Mouse (Mus musculus) frontal cortex, adult (tissue): ENCODE data around the gene Cbx2.

ENCODE experiments used
- ATAC-seq: cut with Nextera tagmentation; 2 replicates; pipeline ENCODE4 v1.9.2; 2017; ENCODE audit warnings: mild to moderate bottlenecking, moderate library complexity, mixed read lengths; ENCODE audit not compliant: low TSS enrichment

Cbx2 gene

DNA sequence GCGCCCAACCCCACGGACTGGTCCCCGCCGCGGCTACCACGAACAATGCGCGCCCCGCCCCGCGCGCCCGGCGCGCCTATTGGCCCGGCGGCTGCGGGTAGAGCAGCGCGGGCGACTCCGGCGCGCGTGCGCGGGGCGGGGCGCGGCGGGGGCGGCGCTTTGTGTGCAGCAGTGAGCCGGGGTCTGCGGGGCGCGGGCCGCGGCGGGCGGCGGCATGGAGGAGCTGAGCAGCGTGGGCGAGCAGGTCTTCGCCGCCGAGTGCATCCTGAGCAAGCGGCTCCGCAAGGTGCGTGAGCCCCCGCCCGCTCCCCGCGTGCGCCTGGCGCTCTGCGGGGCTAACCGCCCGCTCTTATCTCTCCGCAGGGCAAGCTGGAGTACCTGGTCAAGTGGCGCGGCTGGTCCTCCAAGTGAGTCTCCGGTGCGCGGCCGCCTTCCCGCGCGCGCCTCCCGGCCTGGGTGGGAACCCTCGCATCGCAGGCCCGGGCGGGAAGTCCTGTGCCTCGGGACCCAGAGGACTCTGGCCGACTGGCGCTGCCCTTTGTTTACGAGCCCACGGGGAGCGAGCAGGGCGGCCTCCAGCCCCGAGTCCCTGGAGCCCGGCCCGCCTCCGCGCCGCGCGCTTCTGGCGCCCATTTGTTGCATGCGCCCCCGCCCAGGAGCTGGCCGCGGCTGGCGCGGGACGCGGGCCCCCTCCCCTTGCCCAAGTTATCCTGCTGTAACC lies at the start of gene Cbx2:
Cbx2 (plus strand) TSS at position 68 of the 721 bp plus-strand sequence.
- peak; percentile 81 for ATAC-seq

DNA sequence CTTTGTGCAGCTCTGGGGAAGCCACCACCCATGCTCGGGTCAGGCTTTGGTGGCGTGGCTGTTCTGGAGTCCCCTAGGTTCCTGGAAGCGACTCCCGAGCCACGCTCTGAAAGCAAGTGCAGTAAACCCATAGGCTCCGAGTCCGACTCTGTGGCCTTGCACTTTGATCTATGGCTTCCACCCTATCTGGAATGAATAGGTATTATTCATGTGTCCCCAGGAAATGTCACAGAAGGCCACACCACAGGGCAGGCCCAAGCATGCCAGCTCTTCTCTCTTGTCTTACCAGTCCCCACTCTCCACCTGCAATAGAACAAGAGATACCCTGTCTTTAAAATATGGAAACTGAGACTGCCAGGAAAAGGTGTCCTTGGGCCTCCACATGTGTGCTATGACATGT lies 48.4 kb upstream of the Cbx2 start:
- ATAC-seq: no peak

DNA sequence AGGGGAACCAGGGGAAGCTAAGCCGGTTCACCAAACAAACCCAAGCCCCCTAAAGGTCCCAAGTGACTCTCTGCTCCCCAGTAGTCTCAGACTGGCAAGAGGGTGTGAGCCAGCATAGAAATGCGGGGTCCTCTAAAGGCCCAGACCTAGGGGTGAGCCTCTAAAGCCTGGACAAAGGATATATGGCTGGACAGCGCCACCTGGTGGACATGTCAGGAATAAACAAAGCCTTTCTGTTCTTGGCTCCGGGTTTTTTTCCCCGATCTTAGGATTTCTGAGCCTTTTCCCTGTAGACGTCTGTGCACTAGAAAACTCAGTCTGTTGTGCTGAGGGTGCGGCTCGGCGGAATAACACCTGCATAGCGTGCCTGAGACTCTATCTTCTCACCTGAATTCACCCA lies 47.3 kb upstream of the Cbx2 start:
- ATAC-seq: peak; percentile 65

DNA sequence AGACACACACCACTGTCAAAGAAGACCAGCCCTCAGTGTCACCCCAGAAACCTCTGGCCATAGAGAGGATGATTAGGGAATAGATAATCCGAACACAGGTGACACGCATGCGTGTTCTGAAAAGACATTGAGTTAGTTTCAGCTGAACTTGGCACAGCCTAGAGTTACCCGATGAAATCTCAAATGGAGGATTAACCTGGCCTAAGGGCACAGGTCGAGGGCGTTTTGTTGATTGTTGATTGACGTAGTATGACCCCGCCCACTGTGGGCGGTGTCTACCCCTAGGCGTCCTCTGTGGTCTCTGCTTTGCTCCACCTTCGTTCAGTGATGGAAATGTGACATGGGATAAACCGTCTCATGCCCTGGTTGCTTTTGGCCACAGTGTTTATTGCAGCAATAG lies 46.8 kb upstream of the Cbx2 start:
- ATAC-seq: no peak; the same call in 1 of the 2 replicates

DNA sequence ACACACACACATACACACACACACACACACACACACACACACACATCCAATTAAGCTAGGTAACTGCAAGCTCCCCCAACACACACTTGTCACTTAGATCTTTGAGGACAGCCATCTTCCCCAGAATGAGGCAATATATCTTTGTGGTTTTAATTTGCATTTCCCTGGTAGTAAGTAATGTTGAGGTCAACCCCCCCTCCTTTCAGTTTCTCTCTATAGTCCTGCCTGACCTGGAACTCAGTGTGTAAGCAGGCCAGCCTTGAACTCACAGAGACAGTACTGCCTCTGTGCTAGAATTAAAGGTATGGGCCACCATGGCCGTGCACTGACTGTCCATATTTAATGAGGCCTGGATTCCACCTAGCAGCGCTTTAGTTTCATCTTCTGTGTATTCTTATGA lies 42.4 kb upstream of the Cbx2 start:
- no peak for ATAC-seq

DNA sequence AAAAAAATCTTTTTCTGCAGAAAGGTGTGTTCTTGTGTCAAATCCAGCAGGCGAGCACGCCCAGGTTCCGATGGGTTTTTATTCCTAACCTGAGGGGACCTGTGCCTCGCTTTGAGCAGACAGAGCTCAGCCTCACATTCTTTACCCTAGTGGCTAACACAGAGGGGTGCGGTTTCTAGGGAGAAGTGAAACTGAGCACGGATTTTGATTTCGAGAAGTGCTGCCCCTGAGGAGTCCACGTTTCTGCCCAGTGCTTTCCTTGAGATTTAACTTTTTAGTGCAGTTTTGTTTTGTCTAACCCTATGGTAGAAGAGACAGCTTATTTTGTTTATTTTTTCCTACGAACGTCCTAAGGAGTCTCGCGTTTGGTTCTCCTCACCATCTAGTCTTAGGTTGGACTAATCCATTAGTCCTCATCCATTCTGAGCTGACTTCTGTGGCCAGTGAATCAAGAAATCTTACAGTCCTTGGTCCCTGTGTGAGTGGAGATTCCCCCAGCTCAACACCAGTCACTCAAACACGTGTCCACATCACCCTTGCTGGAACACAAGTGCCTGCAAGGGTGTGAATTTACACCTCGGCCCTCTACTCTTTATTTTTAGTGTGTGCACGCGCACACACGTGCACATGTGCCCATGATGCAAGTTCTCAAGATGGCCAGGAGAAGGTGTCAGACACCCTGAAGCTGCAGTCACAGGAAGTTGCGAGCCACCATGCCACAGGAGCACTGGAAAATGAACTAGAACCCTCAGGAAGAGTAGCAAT lies 41.6 kb upstream of the Cbx2 start:
- no peak for ATAC-seq

DNA sequence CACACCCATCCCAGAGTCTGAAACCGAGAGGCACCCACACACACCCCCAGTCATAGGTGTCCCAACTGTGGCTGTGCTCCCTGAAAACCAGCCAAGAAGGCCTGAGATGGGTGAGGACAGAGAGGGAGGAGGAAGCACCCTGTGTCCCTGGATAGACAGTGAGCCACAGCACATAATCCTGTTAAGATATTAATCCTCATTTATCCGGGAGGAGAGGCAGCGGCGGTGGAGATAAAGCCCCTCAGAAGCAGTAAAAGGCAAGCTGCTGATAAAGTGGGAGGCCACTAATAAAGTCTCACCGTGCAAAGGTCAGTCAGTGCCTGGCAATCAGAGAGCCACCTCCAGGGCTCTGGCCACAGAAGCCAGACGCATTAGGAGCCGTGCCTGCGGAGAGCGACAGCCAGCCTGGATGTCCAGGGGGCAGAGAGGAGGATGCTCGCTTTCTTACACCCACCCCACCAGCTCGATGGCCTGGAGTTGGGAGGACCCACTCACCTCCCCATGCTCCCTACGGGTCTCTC lies 40.1 kb upstream of the Cbx2 start:
- no peak for ATAC-seq

DNA sequence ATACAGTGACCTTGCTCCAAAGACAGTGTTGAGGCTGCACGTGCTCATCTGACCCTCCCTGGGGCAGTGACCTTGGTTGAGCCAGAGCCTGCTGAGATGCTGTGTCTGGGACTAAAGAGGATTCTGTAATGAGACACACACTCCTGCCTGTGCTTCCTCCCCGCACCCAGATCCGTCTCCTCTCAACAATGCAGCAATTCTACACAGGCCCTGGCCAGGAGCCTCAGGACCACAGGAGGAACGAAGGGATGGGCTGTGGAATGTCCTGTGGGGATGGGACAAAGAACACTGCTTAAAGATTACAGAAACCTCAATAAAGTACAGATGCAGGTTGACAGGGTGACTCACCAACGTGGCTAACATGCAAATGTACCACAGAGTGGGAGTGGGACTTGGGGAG lies 37.2 kb upstream of the Cbx2 start:
- no peak for ATAC-seq

DNA sequence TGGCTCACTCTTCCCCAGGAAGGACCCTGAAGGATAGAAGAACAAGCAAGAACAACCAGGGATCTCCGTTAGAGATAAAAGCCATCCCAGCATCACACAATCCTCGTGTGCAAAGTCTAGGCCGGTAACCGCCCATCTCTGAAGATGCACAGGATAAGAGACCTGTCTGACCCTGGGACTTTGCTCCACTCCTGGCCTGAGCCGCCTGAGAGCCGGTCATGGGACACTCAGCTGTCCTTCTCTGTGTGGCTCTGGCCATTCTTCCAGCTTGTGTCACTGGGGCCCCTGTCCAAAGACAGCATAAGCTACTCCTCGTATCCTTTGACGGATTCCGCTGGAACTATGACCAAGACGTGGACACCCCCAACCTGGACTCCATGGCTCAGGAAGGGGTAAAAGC lies 34.8 kb upstream of the Cbx2 start, which contains the start of gene Enpp7:
Enpp7 (plus strand) TSS at position 190 of the 400 bp plus-strand sequence.
- no peak for ATAC-seq

DNA sequence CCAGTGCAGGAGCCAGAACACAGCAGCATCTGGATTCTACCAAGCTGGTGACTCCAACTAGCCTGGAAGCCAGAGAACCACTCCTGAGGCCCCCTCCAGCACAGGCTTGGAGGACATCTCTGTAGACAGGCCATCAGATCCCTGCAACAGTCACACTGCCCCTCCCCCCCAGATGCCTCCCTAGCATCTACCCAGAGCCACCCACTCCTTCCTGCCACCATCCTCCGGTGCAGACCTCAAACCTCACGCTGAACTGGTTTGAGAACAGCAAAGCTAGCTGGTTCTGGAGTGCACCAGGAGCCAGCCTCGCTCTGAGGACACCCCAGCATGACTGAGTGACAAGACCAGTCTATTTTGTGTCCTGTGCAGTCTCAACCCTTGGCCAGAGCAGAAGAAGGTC lies 30.0 kb upstream of the Cbx2 start:
- ATAC-seq: peak; percentile 13; the same call in 1 of the 2 replicates

DNA sequence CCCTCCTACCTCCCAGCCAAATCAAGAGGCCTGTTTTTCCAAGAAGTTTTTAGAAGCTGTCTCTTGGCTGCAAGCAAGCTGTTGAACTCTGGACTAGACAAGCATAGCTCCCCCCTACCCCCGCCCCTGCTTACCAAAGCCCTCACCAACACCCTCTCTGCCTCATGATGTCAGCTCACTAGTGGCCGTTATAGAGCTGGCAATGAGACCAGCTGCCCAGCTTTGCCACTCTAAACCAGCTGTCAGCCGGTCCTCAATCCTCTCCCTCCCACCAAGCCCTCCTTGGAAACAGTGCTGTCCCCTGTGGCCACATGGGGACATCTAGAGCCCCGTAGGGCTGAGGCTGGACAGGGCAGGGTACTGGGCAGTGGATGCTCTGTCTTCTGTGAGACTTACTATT lies 27.3 kb upstream of the Cbx2 start:
- ATAC-seq: no peak

DNA sequence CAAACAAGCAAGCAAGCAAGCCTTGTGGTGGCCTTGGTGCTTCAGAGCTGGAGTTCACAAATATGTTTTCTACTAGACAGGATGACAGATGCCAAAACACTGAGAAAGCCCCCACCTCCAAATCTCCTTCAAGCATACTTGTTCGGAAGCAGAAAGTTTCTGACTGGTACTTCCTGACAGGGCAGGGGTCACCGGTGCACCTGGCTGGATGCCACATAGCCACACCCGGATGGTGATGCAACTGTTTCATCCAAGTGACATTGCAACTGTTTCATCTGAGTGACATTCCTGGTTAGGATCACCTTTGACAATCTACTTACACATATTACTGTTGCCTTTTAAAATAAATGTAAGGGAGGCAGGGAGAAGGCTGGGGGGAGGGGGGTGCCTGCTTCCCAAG lies 25.6 kb upstream of the Cbx2 start:
- ATAC-seq: no peak

DNA sequence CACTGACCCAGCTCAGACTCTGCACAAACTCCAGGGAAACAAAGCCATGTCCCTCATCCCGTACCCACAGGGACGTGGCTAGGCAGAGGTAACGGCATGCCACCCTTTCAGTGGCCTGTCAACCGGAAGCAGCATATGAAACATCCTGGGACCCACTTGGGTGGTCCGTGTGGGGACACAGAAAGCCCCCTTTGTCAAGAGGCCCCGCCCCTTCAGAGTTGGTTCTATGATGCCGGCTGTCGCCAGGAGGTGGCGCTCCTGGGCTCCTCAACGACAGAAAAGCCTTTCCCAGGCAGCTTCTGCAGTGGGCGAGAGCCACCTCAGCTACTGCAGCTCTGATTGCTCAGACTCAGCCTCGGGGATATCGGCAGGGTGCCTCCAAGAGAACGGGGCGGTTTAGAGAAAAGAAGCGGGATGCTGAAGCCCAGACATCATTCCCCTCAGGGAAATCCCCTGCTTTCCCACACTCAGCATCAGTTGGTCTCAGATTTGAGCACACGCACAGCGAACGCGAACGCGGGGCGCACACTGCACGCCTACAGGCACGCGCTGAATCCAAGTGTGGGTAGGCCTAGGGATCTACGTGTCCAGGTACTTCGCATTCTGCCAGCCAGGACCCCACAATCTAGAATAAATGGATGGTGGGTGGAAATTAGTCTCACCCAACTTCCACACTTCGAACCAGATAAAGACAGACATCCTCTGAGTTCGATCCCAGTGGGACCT lies 24.1 kb upstream of the Cbx2 start:
- ATAC-seq: peak; percentile 91

DNA sequence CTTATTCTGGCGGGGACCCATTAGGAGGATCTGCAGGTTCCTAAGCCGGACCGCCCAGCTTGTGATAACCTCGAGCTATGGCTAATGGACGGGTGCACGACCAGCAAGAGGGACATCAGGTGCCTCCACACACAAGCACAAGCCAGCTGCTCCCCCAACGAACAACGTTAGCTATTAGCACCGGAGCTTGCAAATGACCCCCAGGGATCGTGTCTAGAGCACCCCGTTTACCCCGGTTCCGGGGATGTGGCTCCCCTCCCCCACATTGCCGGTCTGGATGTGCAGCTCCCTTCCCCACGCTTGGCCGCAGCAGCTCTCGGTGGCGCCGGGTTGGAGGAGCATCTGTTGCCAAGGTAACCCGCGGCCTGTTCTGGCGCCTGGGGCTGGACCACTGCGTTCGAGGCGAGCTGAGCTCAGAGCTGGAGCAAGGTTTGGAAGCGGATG lies 23.4 kb upstream of the Cbx2 start:
- ATAC-seq: no peak

DNA sequence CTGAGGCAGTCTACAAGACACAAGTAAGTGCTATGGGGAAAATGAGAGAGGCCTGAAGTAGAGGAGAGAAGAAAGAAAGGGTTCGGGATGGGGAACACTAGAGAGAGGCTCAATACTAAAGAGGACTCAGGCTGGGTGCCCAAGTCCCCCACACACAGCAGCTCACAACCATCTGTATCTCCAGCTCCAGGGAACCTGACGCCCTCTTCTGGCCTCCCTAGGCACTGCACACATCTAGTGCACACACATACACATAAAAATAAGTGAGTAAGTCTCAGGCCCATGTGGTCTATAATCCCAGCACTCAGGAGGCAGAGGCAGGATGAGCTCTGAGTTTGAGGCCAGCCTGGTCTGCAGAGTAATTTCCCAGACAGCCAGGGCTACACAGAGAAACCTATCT lies 21.9 kb upstream of the Cbx2 start:
- no peak for ATAC-seq

DNA sequence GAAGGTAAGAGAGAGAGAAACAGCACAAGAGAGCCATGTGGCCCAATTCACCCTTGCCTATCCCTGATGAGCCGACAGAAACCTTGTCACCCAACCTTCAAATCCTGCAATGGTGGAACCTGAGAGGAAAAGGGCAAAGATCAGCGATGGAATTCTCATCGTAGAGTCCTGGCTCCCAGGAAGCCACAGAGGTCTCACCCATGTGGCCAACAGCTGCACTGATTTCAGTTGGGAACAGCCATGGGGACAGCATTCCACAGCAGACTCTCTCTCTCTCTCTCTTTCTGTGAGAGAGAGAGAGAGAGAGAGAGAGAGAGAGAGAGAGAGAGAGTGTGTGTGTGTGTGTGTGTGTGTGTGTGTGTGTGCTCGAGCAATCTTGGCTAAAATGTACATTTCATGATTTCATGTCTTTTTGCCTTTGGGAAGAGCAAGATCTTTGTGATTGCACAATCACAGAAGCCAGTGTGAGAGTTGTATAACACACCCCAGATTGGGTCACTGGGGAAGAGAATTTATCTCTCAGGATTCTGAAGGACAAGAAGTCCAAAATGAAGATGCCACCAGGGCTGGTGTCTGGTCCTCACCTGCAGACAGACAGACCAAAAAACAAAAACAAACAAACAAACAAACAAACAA lies 21.2 kb upstream of the Cbx2 start:
- ATAC-seq: no peak

DNA sequence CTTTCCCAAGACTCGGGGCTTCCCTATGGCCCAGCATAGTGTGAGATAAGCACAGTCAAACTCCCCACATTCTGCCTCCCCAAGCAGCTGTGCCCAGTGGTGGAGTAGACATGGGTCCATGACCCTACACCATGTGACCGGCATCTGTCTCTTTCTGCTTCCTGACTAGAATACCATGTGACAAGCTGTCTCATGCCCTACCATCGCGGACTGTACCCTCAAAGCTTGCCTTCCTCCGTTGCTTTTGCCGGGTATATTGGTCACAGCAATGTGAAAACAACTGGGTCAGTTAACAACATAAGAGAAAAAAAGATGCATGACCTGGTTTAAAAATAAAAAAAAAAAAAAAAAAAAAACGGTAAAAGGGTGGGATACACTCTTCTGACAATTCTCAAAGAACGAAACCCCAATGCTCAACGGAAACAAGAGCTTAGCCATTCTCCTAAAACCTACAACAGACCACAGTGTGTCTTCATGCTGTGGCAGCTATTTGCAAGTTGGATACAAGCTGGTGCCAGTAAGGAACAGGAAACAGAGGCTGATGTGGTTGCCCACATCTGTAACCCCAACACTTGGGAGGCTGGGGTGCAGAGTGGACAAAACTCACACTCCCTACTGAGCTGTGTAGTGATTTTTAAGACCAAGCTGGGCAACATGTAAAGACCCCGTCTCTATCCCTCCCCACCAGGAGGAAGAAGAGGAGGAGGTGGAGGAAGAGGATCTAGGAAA lies 17.1 kb upstream of the Cbx2 start:
- no peak for ATAC-seq

DNA sequence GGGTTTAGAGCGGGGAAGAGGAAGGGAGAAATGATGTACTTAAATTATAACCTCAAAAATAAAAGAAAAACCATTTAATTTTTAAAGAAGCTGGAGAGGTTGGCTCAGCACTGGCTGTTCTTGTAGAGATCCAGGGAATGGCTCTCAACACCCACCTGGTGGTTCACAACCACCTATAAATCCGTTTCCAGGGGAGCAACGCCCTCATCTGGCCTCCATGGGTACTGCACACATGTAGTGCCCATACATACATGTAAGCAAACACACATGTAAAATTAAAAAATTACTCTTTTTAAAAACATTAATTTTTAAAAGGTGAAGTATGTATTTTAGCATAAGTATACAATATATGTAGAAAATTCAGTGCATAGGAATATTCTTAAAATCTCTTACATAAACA lies 16.3 kb upstream of the Cbx2 start:
- ATAC-seq: no peak

DNA sequence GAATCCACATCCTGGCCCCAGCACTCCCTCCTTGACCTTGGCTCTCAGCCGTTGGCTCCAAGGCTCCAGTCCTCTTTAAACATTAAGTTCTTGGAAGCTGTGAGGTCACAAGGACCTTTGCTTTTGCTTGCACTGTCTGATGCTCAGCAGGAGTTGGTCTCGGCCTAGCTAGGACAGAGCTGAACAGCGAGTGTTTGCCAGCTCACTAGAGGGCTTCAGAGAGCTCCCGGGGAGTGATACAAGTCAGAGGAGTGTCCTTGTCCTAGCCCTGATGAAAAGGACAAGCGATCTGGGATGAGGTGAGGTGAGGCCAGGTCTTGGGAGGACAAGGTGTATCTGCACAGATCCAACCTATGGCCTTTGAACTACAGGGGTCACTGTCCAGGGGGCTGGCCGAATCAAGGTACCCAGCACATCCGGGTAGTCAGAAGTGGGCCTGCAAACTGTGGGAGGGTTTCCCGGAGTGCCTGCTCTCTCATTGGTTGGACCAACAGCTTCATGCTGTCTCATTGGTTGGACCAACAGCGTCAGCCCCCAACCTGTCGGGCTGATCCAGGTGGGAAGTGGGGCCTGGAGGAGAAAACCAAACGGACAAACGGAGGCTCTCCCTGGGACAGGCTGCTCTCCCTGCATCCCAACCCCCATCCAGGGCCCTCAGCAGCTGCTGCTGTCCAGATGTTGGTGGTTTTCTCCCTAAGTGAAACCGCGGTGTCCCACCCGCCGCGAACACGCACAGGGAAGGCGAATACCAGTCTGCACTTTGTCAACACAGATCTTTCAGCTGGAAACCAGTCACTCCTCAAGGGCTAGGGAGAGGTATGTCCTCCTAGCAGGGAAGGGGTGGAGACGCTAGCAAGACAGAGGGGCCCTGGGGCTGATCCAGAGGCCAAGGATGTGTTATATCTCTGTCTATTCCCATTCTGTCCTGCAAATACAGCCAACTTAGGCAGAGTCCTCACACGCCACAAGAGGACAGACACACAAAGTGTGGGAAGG lies 15.0 kb upstream of the Cbx2 start:
- no peak for ATAC-seq

DNA sequence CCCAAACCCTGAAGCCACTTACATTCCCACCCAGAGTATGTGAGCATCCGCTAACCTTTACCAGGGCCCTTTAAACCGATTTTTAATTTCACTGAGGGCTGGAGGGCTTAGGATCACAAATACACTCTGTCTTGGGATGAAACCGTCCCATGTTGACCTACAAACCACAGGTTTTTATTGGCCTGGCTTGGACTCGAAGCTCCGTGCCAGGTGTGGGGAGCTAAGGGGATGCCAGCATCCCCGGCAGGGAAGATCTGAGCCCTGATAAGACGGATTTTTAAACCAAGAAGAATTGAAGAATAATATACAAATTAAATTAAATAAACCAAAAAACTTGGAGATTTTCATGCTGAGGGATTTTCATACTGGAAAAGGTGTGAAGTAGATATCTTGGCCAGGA lies 8.3 kb upstream of the Cbx2 start:
- ATAC-seq: no peak
